Mouse (Mus musculus) spleen, adult 2 months (tissue): ENCODE data around the gene Mmaa.

Experiments
- CTCF ChIP-seq: fragments of 200-500 bp; IDR thresholded peaks from 2 replicates; pipeline ENCODE4 v1.5.1; 2011; ENCODE audit warnings: mild to moderate bottlenecking, inconsistent platforms; ENCODE audit not compliant: insufficient read depth, insufficient read length, insufficient replicate concordance; ENCODE audit errors: extremely low read depth
- POLR2A ChIP-seq: fragments of 200-500 bp; IDR thresholded peaks from 2 replicates; pipeline ENCODE4 v1.6.1; 2011; ENCODE audit warnings: low read depth, low read length, inconsistent platforms

- TF ChIP-seq CTCF (no peak), POLR2A (no peak)
These were observed 11.2 kb upstream of the Mmaa start for GRCm38 (mm10) chr8:79305941-79306340.
